Mouse (Mus musculus) kidney, embryonic 15.5 days (tissue): ENCODE data around the gene Apoh. TPM values are rescaled to one million over a fixed set of nuclear protein-coding genes. Genes with fewer than 3 reads are reported as not detected.

Experiments
- ATAC-seq: fragments of 200-750 bp; cut with Nextera tagmentation; replicated peaks from 2 replicates; pipeline ENCODE4 v1.8.0; 2017; ENCODE audit warnings: moderate TSS enrichment; ENCODE audit not compliant: low FRiP score
- H3K27ac ChIP-seq: fragments of 300-500 bp; sonication (generic); 2 replicates; pipeline ENCODE4 v1.5.1; 2015; ENCODE audit warnings: mild to moderate bottlenecking, inconsistent platforms
- H3K27me3 ChIP-seq: fragments of 300-500 bp; sonication (generic); 2 replicates; pipeline ENCODE4 v1.6.1; 2015; ENCODE audit warnings: inconsistent platforms
- H3K36me3 ChIP-seq: fragments of 300-500 bp; sonication (generic); 2 replicates; pipeline ENCODE4 v1.6.1; 2015; ENCODE audit warnings: inconsistent platforms
- H3K4me1 ChIP-seq: fragments of 300-500 bp; sonication (generic); 2 replicates; pipeline ENCODE4 v1.6.1; 2015; ENCODE audit warnings: inconsistent platforms
- H3K4me2 ChIP-seq: fragments of 300-500 bp; sonication (generic); 2 replicates; pipeline ENCODE4 v1.6.1; 2015; ENCODE audit warnings: moderate library complexity, mild to moderate bottlenecking, inconsistent platforms
- H3K4me3 ChIP-seq: fragments of 300-500 bp; sonication (generic); replicated peaks from 2 replicates; pipeline ENCODE4 v1.5.1; 2015; ENCODE audit warnings: mild to moderate bottlenecking, inconsistent platforms
- H3K9ac ChIP-seq: fragments of 300-500 bp; sonication (generic); 2 replicates; pipeline ENCODE4 v1.6.1; 2015; ENCODE audit warnings: mild to moderate bottlenecking, inconsistent platforms
- H3K9me3 ChIP-seq: fragments of 300-500 bp; sonication (generic); replicated peaks from 2 replicates; pipeline ENCODE4 v1.6.1; 2016; ENCODE audit warnings: inconsistent platforms
- WGBS: fragments of 180-500 bp; shearing (Covaris S2); methylation state at CpG from one replicate; pipeline ENCODE4 v1.1.7; 2015; ENCODE audit warnings: mixed read lengths; 5-methylcytosine and 5-hydroxymethylcytosine counted together
- polyA plus RNA-seq: library from polyadenylated mRNA; unstranded; fragments of >200 nt; fragmentation: Nextera tagmentation; extraction: Ambion mirVana; gene quantifications from 2 replicates; pipeline ENCODE4 v1.2.1, GENCODE M21; 2015

Apoh gene
- polyA plus RNA-seq, 1 experiment from 2014 or later: 7.0 TPM

- Histone ChIP-seq H3K9me3 (no peaks in the 10 kb centered on the region), H3K36me3 (no peaks in the 10 kb centered on the region), H3K4me3 (no peak overlapping the region), H3K4me1 (peaks cover 13% of the 10 kb centered on the region; the same call in 1 of the 2 replicates), H3K27me3 (no peaks in the 10 kb centered on the region), H3K9ac (no peak overlapping the region), H3K27ac (no peak overlapping the region), H3K4me2 (no peak overlapping the region)
- no peak for ATAC-seq
- 92% methylated on average over 5 of the region's 5 CpGs for WGBS
Observed at GRCm38 (mm10) chr11:108362965-108363364, 19.8 kb downstream of the Apoh start.

GRCm38 (mm10) chr11:108363991-108364390, 20.8 kb downstream of the Apoh start:
- no peak; the same call in 1 of the 2 replicates for ATAC-seq
- 47% methylated on average over 4 of the region's 4 CpGs for WGBS
- no peaks in the 10 kb centered on the region for H3K36me3 ChIP-seq
- H3K4me2 ChIP-seq: no peak overlapping the region
- peaks cover 13% of the 10 kb centered on the region; the same call in 1 of the 2 replicates for H3K4me1 ChIP-seq
- no peak overlapping the region for H3K4me3 ChIP-seq
- no peaks in the 10 kb centered on the region for H3K27me3 ChIP-seq
- no peak overlapping the region for H3K27ac ChIP-seq
- no peaks in the 10 kb centered on the region for H3K9me3 ChIP-seq
- H3K9ac ChIP-seq: no peak overlapping the region

DNA sequence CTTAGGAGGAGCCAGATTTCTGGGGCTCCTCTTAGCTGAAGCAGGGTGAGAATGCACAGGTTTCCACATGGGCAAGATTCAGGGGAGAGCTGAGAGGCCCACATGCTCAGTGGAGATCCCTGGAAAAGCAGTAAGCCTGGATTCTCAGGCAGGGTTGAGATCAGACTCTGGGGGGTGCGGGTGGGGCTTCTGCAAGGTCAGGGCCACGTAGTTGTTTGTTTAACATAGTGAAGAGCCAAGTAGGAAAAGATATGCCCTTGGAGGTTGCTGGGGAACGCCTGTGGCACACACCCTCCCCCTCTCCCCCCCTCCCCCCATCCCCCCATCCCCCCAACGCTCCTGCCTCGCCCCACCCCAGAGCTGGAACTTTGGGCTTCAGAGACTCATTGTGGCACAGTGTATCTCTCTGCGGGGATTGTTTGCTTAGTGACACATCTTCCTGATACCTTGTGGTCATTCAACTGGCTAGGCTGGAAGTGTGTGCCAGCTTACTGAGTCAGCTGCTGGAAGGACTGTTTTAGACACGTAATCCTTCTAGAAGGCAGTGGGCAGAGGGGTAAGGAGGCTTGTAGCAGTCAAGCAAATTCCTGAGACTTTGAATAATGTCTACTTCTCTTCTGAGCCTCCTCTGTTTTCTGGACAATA, 21.9 kb downstream of the Apoh start:
- no peaks in the 10 kb centered on the region for H3K36me3 ChIP-seq
- no peak overlapping the region for H3K9ac ChIP-seq
- no peaks in the 10 kb centered on the region for H3K27me3 ChIP-seq
- no peak for ATAC-seq
- H3K4me2 ChIP-seq: no peak overlapping the region
- H3K4me1 ChIP-seq: peaks cover 13% of the 10 kb centered on the region; the same call in 1 of the 2 replicates
- 39% methylated on average over 7 of the region's 7 CpGs for WGBS
- no peaks in the 10 kb centered on the region for H3K9me3 ChIP-seq
- no peak overlapping the region for H3K27ac ChIP-seq
- H3K4me3 ChIP-seq: no peak overlapping the region

DNA sequence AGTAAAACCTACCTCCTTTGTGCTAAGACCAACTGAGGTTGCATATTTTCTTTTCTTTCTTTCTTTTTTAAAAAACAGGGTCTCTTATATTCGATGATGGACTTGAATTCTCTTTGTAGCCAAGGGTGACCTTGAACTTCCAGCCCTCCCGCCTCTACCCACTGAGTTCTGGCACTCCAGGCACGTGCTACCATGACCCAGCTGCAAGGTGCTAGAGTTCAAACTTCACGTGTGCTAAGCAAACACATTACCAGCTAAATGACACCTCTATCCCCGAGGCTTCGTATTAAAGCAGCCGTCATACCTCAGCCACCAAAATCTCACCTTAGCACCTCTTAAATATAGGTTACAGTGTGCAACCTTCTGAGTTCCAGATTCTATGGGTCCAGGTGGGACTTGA, 22.4 kb downstream of the Apoh start:
- WGBS: 54% methylated on average over 7 of the region's 7 CpGs
- no peak overlapping the region for H3K4me2 ChIP-seq
- ATAC-seq: no peak

DNA sequence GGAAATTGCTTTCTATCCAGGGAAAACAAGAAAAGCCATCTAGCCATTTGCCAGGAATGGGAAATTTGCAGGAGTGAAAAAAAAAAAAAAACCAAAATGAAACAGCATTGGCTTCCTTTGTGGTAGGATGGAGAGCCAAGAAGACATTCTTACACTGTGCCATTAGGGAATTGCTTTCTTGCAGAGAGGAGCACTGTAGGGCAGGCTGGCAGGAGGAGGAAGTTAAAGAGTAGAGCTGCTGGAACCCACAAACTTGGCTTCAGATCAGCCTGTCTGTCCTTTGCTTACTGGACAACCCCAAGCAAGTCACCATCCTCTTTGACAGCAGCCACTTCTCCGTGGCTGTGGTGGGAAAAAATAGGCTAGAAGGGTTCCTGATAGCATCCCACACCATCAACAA, 23.9 kb downstream of the Apoh start:
- H3K27me3 ChIP-seq: no peaks in the 10 kb centered on the region
- WGBS: 64% methylated on average over 1 of the region's 1 CpGs
- no peaks in the 10 kb centered on the region for H3K36me3 ChIP-seq
- H3K4me1 ChIP-seq: peaks cover 13% of the 10 kb centered on the region; the same call in 1 of the 2 replicates
- no peak overlapping the region for H3K4me2 ChIP-seq
- H3K4me3 ChIP-seq: no peak overlapping the region
- H3K9me3 ChIP-seq: no peaks in the 10 kb centered on the region
- H3K27ac ChIP-seq: no peak overlapping the region
- no peak for ATAC-seq
- H3K9ac ChIP-seq: no peak overlapping the region

More for the DNA sequence above, 22.4 kb downstream of the Apoh start:
- H3K27ac ChIP-seq: no peak overlapping the region
- H3K4me1 ChIP-seq: peaks cover 13% of the 10 kb centered on the region; the same call in 1 of the 2 replicates
- no peaks in the 10 kb centered on the region for H3K27me3 ChIP-seq
- H3K9ac ChIP-seq: no peak overlapping the region
- no peak overlapping the region for H3K4me3 ChIP-seq
- H3K9me3 ChIP-seq: no peaks in the 10 kb centered on the region
- H3K36me3 ChIP-seq: no peaks in the 10 kb centered on the region

- no peaks in the 10 kb centered on the region for H3K4me1 ChIP-seq
- H3K9me3 ChIP-seq: no peaks in the 10 kb centered on the region
- H3K9ac ChIP-seq: no peak overlapping the region
- H3K36me3 ChIP-seq: no peaks in the 10 kb centered on the region
- no peak overlapping the region for H3K27ac ChIP-seq
- H3K4me3 ChIP-seq: no peak overlapping the region
- ATAC-seq: no peak
- H3K4me2 ChIP-seq: no peak overlapping the region
- 72% methylated on average over 7 of the region's 7 CpGs for WGBS
- no peaks in the 10 kb centered on the region for H3K27me3 ChIP-seq
Observed at GRCm38 (mm10) chr11:108376815-108377214, 33.7 kb downstream of the Apoh start.

DNA sequence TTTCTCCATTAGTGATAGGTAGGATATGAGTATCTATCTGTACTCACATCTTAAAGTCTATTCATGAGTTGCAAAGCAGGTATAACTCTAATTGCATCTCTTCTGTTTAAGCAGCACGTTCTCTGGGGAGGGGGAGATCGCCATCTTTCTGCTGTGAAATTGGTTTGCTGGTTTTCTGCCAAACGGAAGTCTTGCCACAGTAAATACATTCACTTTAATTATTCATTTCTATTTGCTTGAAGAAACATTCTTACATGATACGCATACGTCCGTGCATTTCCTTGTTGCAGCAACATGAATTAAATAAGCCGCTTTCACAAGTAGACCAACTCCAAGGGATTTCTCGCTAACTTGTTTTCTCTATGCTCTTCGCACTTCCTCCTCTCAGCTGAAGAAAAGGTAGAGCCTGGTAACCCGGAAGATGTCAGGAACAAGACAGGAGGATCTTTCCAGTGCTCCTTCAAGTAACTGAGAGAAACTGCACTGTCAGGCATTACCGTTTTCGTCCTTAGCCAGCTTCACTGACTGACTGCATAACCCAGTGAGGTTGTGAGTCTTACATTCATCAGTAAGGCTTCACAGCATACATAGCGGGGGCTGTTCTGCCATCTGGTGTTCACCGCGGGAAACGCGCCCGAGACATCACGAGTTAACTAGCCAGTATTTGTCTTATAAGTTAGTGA, 34.7 kb downstream of the Apoh start:
- no peaks in the 10 kb centered on the region for H3K4me1 ChIP-seq
- H3K9ac ChIP-seq: no peak overlapping the region
- H3K4me3 ChIP-seq: no peak overlapping the region
- no peaks in the 10 kb centered on the region for H3K9me3 ChIP-seq
- peak; percentile 74; the same call in 1 of the 2 replicates for ATAC-seq
- peak overlapping the region; percentile 22 for H3K4me2 ChIP-seq
- no peaks in the 10 kb centered on the region for H3K36me3 ChIP-seq
- WGBS: 38% methylated on average over 19 of the region's 19 CpGs
- no peaks in the 10 kb centered on the region for H3K27me3 ChIP-seq
- 0 out of 2 replicates have a peak overlapping the region, but pooled peaks have one; percentile 48 for H3K27ac ChIP-seq

- 69% methylated on average over 4 of the region's 4 CpGs for WGBS
- Histone ChIP-seq H3K4me3 (no peak overlapping the region), H3K27ac (no peak overlapping the region), H3K36me3 (no peaks in the 10 kb centered on the region), H3K9me3 (no peaks in the 10 kb centered on the region), H3K27me3 (no peaks in the 10 kb centered on the region), H3K4me1 (no peaks in the 10 kb centered on the region), H3K4me2 (no peak overlapping the region; the same call in 1 of the 2 replicates), H3K9ac (no peak overlapping the region)
- no peak for ATAC-seq
Observed at GRCm38 (mm10) chr11:108378363-108378751, 35.2 kb downstream of the Apoh start.

DNA sequence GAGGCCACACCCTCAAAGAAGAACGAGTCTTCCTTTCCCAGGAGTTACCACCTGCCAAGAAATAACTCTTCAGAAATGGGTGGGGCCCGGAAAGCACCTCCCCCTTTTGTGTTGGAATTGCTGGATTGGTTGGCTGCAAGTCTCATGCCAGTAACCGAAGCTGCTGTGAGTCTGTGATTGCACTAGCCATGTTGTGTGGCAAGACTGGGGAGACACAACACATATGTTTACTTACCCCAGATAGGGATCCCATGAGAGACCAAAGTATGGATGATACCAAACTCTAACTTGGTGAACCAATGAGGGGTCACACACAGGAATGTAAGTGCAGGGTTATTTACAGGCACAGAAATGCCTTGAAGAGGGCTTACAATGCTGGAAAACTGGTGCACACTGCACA, 39.5 kb downstream of the Apoh start:
- Histone ChIP-seq H3K9ac (no peak overlapping the region), H3K9me3 (no peaks in the 10 kb centered on the region), H3K4me3 (no peak overlapping the region), H3K4me2 (no peak overlapping the region), H3K27ac (no peak overlapping the region), H3K27me3 (no peaks in the 10 kb centered on the region), H3K4me1 (no peaks in the 10 kb centered on the region), H3K36me3 (no peaks in the 10 kb centered on the region)
- ATAC-seq: no peak
- 67% methylated on average over 3 of the region's 3 CpGs for WGBS

DNA sequence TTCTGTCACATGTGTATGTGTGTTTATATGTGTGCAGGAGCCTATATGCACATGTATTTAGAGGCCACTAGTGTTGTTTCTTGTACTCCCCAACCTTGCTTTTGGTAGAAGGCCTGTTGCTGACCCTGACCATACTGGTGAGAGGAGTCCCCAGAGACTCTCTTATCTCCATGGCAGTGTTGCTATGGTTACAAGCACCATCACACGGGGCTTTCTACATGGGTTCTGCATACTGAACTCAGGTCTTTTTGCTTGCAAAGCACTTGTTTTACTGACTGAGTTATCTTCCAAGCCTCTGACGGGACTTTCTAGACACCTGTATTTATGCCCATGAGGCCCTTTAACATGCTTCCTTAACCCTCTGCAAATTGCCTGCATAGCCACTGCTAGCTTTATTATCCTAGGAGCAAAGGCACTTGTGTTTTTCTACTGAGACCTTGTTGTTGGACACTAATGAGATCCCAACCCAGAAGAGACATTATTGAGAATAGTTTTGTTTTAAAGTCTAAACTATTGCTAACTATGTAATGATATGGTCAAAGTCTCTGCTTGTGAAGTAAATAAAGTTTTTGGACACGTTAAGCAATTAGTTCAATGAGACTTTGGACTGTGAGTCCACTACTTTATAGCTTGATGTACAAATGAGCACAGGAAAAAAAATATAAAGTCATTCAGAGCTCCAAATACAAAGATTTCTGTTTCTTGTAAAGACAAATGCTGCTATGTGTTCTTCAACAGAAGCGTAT, 41.9 kb downstream of the Apoh start:
- H3K9ac ChIP-seq: no peak overlapping the region
- no peak overlapping the region for H3K27ac ChIP-seq
- 62% methylated on average over 4 of the region's 4 CpGs for WGBS
- no peaks in the 10 kb centered on the region for H3K36me3 ChIP-seq
- ATAC-seq: no peak
- no peaks in the 10 kb centered on the region for H3K27me3 ChIP-seq
- no peaks in the 10 kb centered on the region for H3K4me1 ChIP-seq
- H3K9me3 ChIP-seq: no peaks in the 10 kb centered on the region
- H3K4me3 ChIP-seq: no peak overlapping the region
- no peak overlapping the region for H3K4me2 ChIP-seq

- H3K9ac ChIP-seq: no peak overlapping the region
- no peaks in the 10 kb centered on the region for H3K36me3 ChIP-seq
- no peak overlapping the region for H3K4me2 ChIP-seq
- H3K4me1 ChIP-seq: no peaks in the 10 kb centered on the region
- no peaks in the 10 kb centered on the region for H3K27me3 ChIP-seq
- ATAC-seq: no peak
- no peak overlapping the region for H3K4me3 ChIP-seq
- 96% methylated on average over 1 of the region's 1 CpGs for WGBS
- H3K9me3 ChIP-seq: no peaks in the 10 kb centered on the region
- no peak overlapping the region for H3K27ac ChIP-seq
Observed at GRCm38 (mm10) chr11:108385666-108386024, 42.5 kb downstream of the Apoh start.

GRCm38 (mm10) chr11:108395061-108395460, 51.9 kb downstream of the Apoh start:
- Histone ChIP-seq H3K4me3 (no peak overlapping the region), H3K4me1 (no peaks in the 10 kb centered on the region), H3K27ac (no peak overlapping the region), H3K27me3 (no peaks in the 10 kb centered on the region), H3K36me3 (no peaks in the 10 kb centered on the region), H3K4me2 (no peak overlapping the region), H3K9ac (no peak overlapping the region), H3K9me3 (no peaks in the 10 kb centered on the region)
- WGBS: 93% methylated on average over 9 of the region's 9 CpGs
- ATAC-seq: no peak
